Mouse (Mus musculus): Measurements from ENCODE around the gene Iqcn.

DNA sequence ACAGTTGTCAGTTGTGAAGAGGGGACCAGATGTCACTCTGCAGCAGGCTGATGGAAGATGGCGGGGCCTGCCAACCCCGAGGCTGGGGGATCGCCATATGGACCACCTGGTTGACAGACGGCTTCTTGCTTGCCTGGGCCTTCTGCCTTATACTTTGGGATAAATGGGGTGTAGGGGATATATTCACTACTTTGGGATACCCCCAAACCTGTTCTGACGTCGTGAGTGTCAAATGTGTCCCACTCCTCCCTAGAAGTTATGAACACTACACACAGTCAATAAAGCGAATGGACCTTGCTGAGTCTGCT, 55.0 kb downstream of the Iqcn start:
- TF ChIP-seq POU5F1 (IDR thresholded peaks at IDR 0.05; ENCODE audit: borderline replicate concordance, low read length) (no peak), CTCF (conservative IDR thresholded peaks at IDR 0.05; ENCODE audit: low read length) (no peak)
